Mouse (Mus musculus) skeletal muscle tissue, adult 2 months (tissue): ENCODE results near the gene Mrpl22.
"Not testable (repeated sequence)": the region's sequence is repeated elsewhere in the genome, so short reads cannot be mapped to it uniquely, and the experiment has no call there.

Experiments used
- DNase-seq: peaks from one replicate; pipeline ENCODE4 v3.0.0-alpha.2; 2012; ENCODE audit warnings: low read depth, low spot score

Mrpl22 gene

GRCm38 (mm10) chr11:58226425-58226824 is 55.0 kb downstream of the Mrpl22 start:
- DNase-seq, result no peak

GRCm38 (mm10) chr11:58228021-58228420 is 56.6 kb downstream of the Mrpl22 start:
- DNase-seq, result not testable (repeated sequence)
